Mouse (Mus musculus) limb, embryonic 11.5 days (tissue): ENCODE data around the gene Nxpe2. TPM values are rescaled to one million over a fixed set of nuclear protein-coding genes. Genes with fewer than 3 reads are reported as not detected.

Experiments used
- ATAC-seq: fragments of 200-750 bp; cut with Nextera tagmentation; 2 replicates; pipeline ENCODE4 v1.8.0; 2017; ENCODE audit warnings: low read depth; ENCODE audit not compliant: insufficient number of reproducible peaks, low FRiP score, low TSS enrichment
- DNase-seq: peaks from one replicate; pipeline ENCODE4 v3.0.0-alpha.2; 2015; ENCODE audit warnings: low spot score
- H3K27ac ChIP-seq: fragments of 300-500 bp; sonication (generic); replicated peaks from 2 replicates; pipeline ENCODE4 v1.5.1; 2014; ENCODE audit warnings: low read depth, mild to moderate bottlenecking, low read length
- H3K27me3 ChIP-seq: fragments of 300-500 bp; sonication (generic); 2 replicates; pipeline ENCODE4 v1.6.1; 2014; ENCODE audit warnings: mild to moderate bottlenecking, low read length, mixed read lengths; ENCODE audit not compliant: control insufficient read depth, insufficient read depth
- H3K36me3 ChIP-seq: fragments of 300-500 bp; sonication (generic); 2 replicates; pipeline ENCODE4 v1.6.1; 2014; ENCODE audit warnings: mild to moderate bottlenecking, low read length, moderate library complexity, mixed read lengths; ENCODE audit not compliant: control insufficient read depth, insufficient read depth
- H3K4me1 ChIP-seq: fragments of 300-500 bp; sonication (generic); 2 replicates; pipeline ENCODE4 v1.6.1; 2014; ENCODE audit warnings: low read length, mixed read lengths; ENCODE audit not compliant: control insufficient read depth, insufficient read depth
- H3K4me2 ChIP-seq: fragments of 300-500 bp; sonication (generic); 2 replicates; pipeline ENCODE4 v1.6.1; 2014; ENCODE audit warnings: low read depth, mild to moderate bottlenecking, moderate library complexity; ENCODE audit not compliant: severe bottlenecking
- H3K4me3 ChIP-seq: fragments of 300-500 bp; sonication (generic); 2 replicates; pipeline ENCODE4 v1.5.1; 2014; ENCODE audit warnings: low read depth, low read length
- H3K9ac ChIP-seq: fragments of 300-500 bp; sonication (generic); 2 replicates; pipeline ENCODE4 v1.6.1; 2014; ENCODE audit warnings: mild to moderate bottlenecking, low read length
- H3K9me3 ChIP-seq: fragments of 300-500 bp; sonication (generic); 2 replicates; pipeline ENCODE4 v1.6.1; 2016; ENCODE audit warnings: low read length; ENCODE audit not compliant: control insufficient read depth
- WGBS: fragments of 180-500 bp; shearing (Covaris S2); extraction: QIAGEN DNeasy Blood & Tissue Kit; methylation state at CpG from one replicate; pipeline ENCODE4 v1.1.7; 2014; 5-methylcytosine and 5-hydroxymethylcytosine counted together
- polyA plus RNA-seq: library from polyadenylated mRNA; unstranded; fragments of >200 nt; fragmentation: Nextera tagmentation; extraction: Ambion mirVana; gene quantifications from 2 replicates; pipeline ENCODE4 v1.2.1, GENCODE M21; 2014

Gene Nxpe2
- polyA plus RNA-seq, 1 experiment from 2014 or later: 1.6 TPM

- H3K4me2 ChIP-seq: no peak overlapping the region
- WGBS: 92% methylated on average over 3 of the region's 3 CpGs
- no peak for ATAC-seq
Measured at GRCm38 (mm10) chr9:48357097-48357496, 3.8 kb upstream of the Nxpe2 start.

GRCm38 (mm10) chr9:48354793-48355192 lies 1.5 kb upstream of the Nxpe2 start:
- no peak overlapping the region for H3K9ac ChIP-seq
- no peak overlapping the region for H3K4me2 ChIP-seq
- peaks cover 10% of the 10 kb centered on the region for H3K4me1 ChIP-seq
- 56% methylated on average over 3 of the region's 3 CpGs for WGBS
- H3K27ac ChIP-seq: no peak overlapping the region
- ATAC-seq: no peak
- H3K36me3 ChIP-seq: no peaks in the 10 kb centered on the region
- DNase-seq: peak; percentile 78
- no peaks in the 10 kb centered on the region for H3K27me3 ChIP-seq
- no peaks in the 10 kb centered on the region for H3K9me3 ChIP-seq
- H3K4me3 ChIP-seq: no peak overlapping the region

More at GRCm38 (mm10) chr9:48357097-48357496, 3.8 kb upstream of the Nxpe2 start:
- Histone ChIP-seq H3K27me3 (no peaks in the 10 kb centered on the region), H3K9me3 (no peaks in the 10 kb centered on the region), H3K9ac (no peak overlapping the region), H3K36me3 (no peaks in the 10 kb centered on the region), H3K4me3 (no peak overlapping the region), H3K4me1 (peaks cover 12% of the 10 kb centered on the region), H3K27ac (no peak overlapping the region)
- no peak for DNase-seq

- Histone ChIP-seq H3K4me2 (no peak overlapping the region), H3K9ac (no peak overlapping the region), H3K27ac (no peak overlapping the region), H3K9me3 (no peaks in the 10 kb centered on the region), H3K4me1 (peaks cover 10% of the 10 kb centered on the region), H3K4me3 (no peak overlapping the region), H3K27me3 (no peaks in the 10 kb centered on the region), H3K36me3 (no peaks in the 10 kb centered on the region)
- peak; percentile 72 for DNase-seq
- WGBS: 45% methylated on average over 4 of the region's 4 CpGs
- ATAC-seq: no peak
Measured at GRCm38 (mm10) chr9:48354122-48354521, 868 bp upstream of the Nxpe2 start.

GRCm38 (mm10) chr9:48345866-48346265 lies 7.4 kb downstream of the Nxpe2 start:
- no peak for DNase-seq
- H3K4me1 ChIP-seq: no peaks in the 10 kb centered on the region
- H3K36me3 ChIP-seq: no peaks in the 10 kb centered on the region
- ATAC-seq: no peak
- H3K4me2 ChIP-seq: no peak overlapping the region
- H3K27me3 ChIP-seq: no peaks in the 10 kb centered on the region
- WGBS: 88% methylated on average over 3 of the region's 3 CpGs
- no peaks in the 10 kb centered on the region for H3K9me3 ChIP-seq
- no peak overlapping the region for H3K9ac ChIP-seq
- no peak overlapping the region for H3K4me3 ChIP-seq
- H3K27ac ChIP-seq: no peak overlapping the region

GRCm38 (mm10) chr9:48345456-48345855 lies 7.8 kb downstream of the Nxpe2 start:
- Histone ChIP-seq H3K9me3 (no peaks in the 10 kb centered on the region), H3K9ac (no peak overlapping the region), H3K4me3 (no peak overlapping the region), H3K4me1 (no peaks in the 10 kb centered on the region), H3K27ac (no peak overlapping the region), H3K36me3 (no peaks in the 10 kb centered on the region), H3K27me3 (no peaks in the 10 kb centered on the region), H3K4me2 (no peak overlapping the region)
- DNase-seq (no peak), ATAC-seq (no peak)
- WGBS: 82% methylated on average over 9 of the region's 9 CpGs

GRCm38 (mm10) chr9:48340708-48341380 lies 12.4 kb downstream of the Nxpe2 start:
- DNase-seq: no peak
- Histone ChIP-seq H3K4me2 (no peak overlapping the region), H3K9ac (no peak overlapping the region), H3K4me1 (no peaks in the 10 kb centered on the region), H3K9me3 (no peaks in the 10 kb centered on the region), H3K4me3 (no peak overlapping the region), H3K27ac (no peak overlapping the region), H3K36me3 (no peaks in the 10 kb centered on the region), H3K27me3 (no peaks in the 10 kb centered on the region)
- WGBS: 84% methylated on average over 10 of the region's 10 CpGs
- no peak for ATAC-seq

- ATAC-seq: no peak
- Histone ChIP-seq H3K9ac (no peak overlapping the region), H3K4me3 (no peak overlapping the region), H3K9me3 (no peaks in the 10 kb centered on the region), H3K27me3 (no peaks in the 10 kb centered on the region), H3K4me1 (no peaks in the 10 kb centered on the region), H3K36me3 (no peaks in the 10 kb centered on the region), H3K4me2 (no peak overlapping the region), H3K27ac (no peak overlapping the region)
- 76% methylated on average over 5 of the region's 5 CpGs for WGBS
- no peak for DNase-seq
Measured at GRCm38 (mm10) chr9:48339563-48339962, 13.7 kb downstream of the Nxpe2 start.

- Histone ChIP-seq H3K4me3 (no peak overlapping the region), H3K9me3 (no peaks in the 10 kb centered on the region), H3K9ac (no peak overlapping the region), H3K27me3 (no peaks in the 10 kb centered on the region), H3K4me1 (no peaks in the 10 kb centered on the region), H3K27ac (no peak overlapping the region), H3K4me2 (no peak overlapping the region), H3K36me3 (no peaks in the 10 kb centered on the region)
- WGBS: 80% methylated on average over 4 of the region's 4 CpGs
- DNase-seq (no peak), ATAC-seq (no peak)
Measured at GRCm38 (mm10) chr9:48338783-48339455, 14.3 kb downstream of the Nxpe2 start.
